Mouse (Mus musculus): ENCODE results near the gene Dlx2.

DNA sequence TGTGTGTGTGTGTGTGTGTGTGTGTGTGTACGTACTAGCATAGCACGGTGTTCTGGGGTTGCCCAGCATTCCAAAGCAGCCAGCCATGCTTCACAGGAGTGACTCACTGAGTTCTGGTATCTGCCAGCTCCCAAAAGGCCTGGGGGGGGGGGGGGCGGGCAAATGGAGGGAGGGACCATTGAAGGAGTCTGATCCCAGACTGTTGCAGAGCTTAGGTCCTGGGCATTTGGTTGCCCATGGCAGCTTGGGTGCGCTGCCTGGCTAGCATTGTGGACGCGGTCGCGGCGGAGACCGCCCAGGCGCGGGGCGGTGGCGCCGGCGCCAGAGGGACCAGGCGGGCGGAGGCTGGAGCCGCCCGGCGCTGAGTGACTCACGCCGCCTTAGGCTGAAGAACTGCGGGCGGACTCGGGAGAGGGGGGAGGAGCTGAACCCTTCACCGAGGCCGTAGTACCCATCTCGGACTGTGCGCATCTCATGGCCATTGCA lies 3.7 kb downstream of the Dlx2 start:
- TF ChIP-seq CTCF (IDR thresholded peaks at IDR 0.05; ENCODE audit: control insufficient read depth, insufficient read depth, insufficient read length) (no peak), FOSL1 (IDR thresholded peaks at IDR 0.05; ENCODE audit: insufficient read depth, low read length, poor library complexity, severe bottlenecking) (no peak), MAX (IDR thresholded peaks at IDR 0.05) (peak; percentile 82), MYOD1 (IDR thresholded peaks at IDR 0.05; ENCODE audit: control insufficient read depth, insufficient read length, low read depth) (no peak), CEBPB (IDR thresholded peaks at IDR 0.05; ENCODE audit: low read depth) (no peak), USF1 (IDR thresholded peaks at IDR 0.05; ENCODE audit: low read depth) (no peak)

All from C2C12 (cell line).